Mouse (Mus musculus): ENCODE data around the gene Slc34a3. TPM values are rescaled to one million over a fixed set of nuclear protein-coding genes. Genes with fewer than 3 reads are reported as not detected.
A peak's percentile ranks its signal among the peaks of the same experiment; 100 is the strongest.

Slc34a3 gene
- total and polyA plus RNA-seq, 3 experiments = 0.03 to 0.04 TPM; not detected in 1

DNA sequence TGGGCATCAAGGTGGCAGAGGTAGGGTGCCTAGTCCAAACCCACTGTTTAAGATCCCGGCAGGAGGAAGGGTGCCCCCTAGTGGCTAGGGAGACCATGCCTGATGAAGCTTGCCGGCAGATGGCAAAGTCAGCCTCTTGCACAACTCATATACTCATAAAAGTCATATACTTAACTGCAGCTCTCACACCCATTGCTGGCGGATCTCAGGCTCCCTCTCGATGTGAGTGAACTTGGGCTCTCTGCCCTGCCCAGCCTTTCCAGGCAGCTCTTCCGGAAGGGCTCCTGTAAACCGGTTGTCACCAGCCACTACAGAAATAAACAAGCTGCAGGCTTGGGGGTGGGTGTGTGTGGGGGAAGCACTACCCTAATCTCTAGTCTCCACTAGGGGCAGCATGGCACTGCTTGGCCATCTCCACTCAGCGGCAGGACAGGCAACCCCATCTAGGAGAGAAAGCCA is 5.7 kb downstream of the Slc34a3 start (continued):
- TF ChIP-seq HCFC1 (IDR thresholded peaks at IDR 0.05; ENCODE audit: low read depth, low read length) (peak; percentile 68), EP300 (IDR thresholded peaks at IDR 0.05; ENCODE audit: low read depth in 1 of 2, low read length in 2 of 2) (no peak; a peak in 1 of 4 replicates), POLR2A (IDR thresholded peaks at IDR 0.05; ENCODE audit: control insufficient read depth in 1 of 2, insufficient read depth in 1 of 2, low read depth in 1 of 2, low read length in 2 of 2, poor library complexity in 1 of 2) (peak in 1 of 2 experiments; percentile 35; a peak in 1 of 4 replicates), TBP (IDR thresholded peaks at IDR 0.05; ENCODE audit: low read depth, low read length) (peak; percentile 62), BHLHE40 (IDR thresholded peaks at IDR 0.05; ENCODE audit: borderline replicate concordance, low read depth, low read length) (0 out of 2 replicates have a peak, but pooled peaks have one; percentile 55), SIN3A (IDR thresholded peaks at IDR 0.05; ENCODE audit: low read length) (peak; percentile 91), RAD21 (IDR thresholded peaks at IDR 0.05; ENCODE audit: low read depth, low read length) (peak; percentile 59), TCF12 (IDR thresholded peaks at IDR 0.05; ENCODE audit: low read depth, low read length) (0 out of 2 replicates have a peak, but pooled peaks have one; percentile 29), ETS1 (IDR thresholded peaks at IDR 0.05; ENCODE audit: low read depth, low read length) (no peak), MAX (IDR thresholded peaks at IDR 0.05; ENCODE audit: low read length) (peak; percentile 61), ZMIZ1 (IDR thresholded peaks at IDR 0.05; ENCODE audit: low read depth, low read length) (0 out of 2 replicates have a peak, but pooled peaks have one; percentile 27), GATA1 (IDR thresholded peaks at IDR 0.05; ENCODE audit: low read depth, low read length) (no peak), SMC3 (IDR thresholded peaks at IDR 0.05; ENCODE audit: low read depth, low read length) (no peak; the same call in none of the 2 replicates)

DNA sequence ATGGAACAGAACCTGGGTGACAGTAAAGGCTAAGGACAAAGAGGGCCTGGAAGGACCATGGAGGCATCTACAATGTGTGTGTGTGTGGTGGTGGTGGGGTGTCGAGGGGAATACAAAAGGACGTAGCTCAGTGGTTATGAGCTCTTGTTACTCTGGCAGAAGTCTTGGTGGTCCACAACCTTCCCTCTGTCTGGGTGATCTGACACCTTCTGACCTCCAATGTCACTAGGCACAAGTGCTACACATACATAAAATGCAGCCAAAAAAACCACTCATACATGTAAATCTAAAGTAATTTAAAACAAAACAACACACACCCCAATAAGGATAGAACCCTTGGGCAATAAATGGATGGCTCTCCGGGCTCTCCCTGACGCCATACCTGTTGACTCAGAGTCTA is 6.8 kb downstream of the Slc34a3 start:
- no peak for DNase-seq (ENCODE audit: low read depth, low spot score)
- Histone ChIP-seq H3K9me3 (replicated peaks; ENCODE audit: insufficient read depth, low read length) (no peaks in the 10 kb centered on the region), H3K9ac (ENCODE audit: control insufficient read depth, low read depth, low read length, poor library complexity, severe bottlenecking) (no peak overlapping the region), H3K4me3 (ENCODE audit: control insufficient read depth in 1 of 2, insufficient read depth in 1 of 2, low read depth in 2 of 2, low read length in 2 of 2) (no peak overlapping the region), H3K4me1 (ENCODE audit: control insufficient read depth in 1 of 2, insufficient read depth in 2 of 2, low read length in 2 of 2) (peaks cover 6 to 18% of the 10 kb centered on the region in 2 experiments; a peak in 3 of 4 replicates), H3K27ac (ENCODE audit: control insufficient read depth, low read depth, low read length) (no peak overlapping the region), H3K36me3 (ENCODE audit: control insufficient read depth in 1 of 2, insufficient read depth in 2 of 2, low read length in 2 of 2) (peaks cover 6 to 8% of the 10 kb centered on the region in 2 experiments), H3K27me3 (ENCODE audit: control insufficient read depth in 1 of 2, insufficient read depth in 2 of 2, low read length in 2 of 2) (no peaks in the 10 kb centered on the region), H3K79me2 (ENCODE audit: control insufficient read depth, insufficient read depth, low read length, poor library complexity) (peaks cover 17% of the 10 kb centered on the region)
- no peak for TF ChIP-seq POLR2AphosphoS5 (IDR thresholded peaks at IDR 0.05; ENCODE audit: borderline replicate concordance, low read depth, low read length)
- TF ChIP-seq UBTF (IDR thresholded peaks at IDR 0.05; ENCODE audit: borderline replicate concordance, insufficient read depth, low read depth, low read length) = no peak
- no peak for TF ChIP-seq CTCF (IDR thresholded peaks at IDR 0.05 in 2 of 3, conservative IDR thresholded peaks at IDR 0.05 in 1 of 3; ENCODE audit: control insufficient read depth in 1 of 3, insufficient read depth in 1 of 3, low read depth in 2 of 3, low read length in 3 of 3, poor library complexity in 1 of 3, severe bottlenecking in 1 of 3)
- TF ChIP-seq CHD1 (IDR thresholded peaks at IDR 0.05; ENCODE audit: low read depth, low read length) = no peak
- no peak for TF ChIP-seq GATA1 (IDR thresholded peaks at IDR 0.05; ENCODE audit: low read depth, low read length)
- no peak for TF ChIP-seq MAZ (IDR thresholded peaks at IDR 0.05; ENCODE audit: low read depth, low read length)
- TF ChIP-seq JUND (IDR thresholded peaks at IDR 0.05; ENCODE audit: low read depth, low read length) = no peak
- no peak for TF ChIP-seq ELF1 (IDR thresholded peaks at IDR 0.05; ENCODE audit: low read depth, low read length)
- TF ChIP-seq MAX (IDR thresholded peaks at IDR 0.05; ENCODE audit: low read length) = no peak
- no peak for TF ChIP-seq POLR2AphosphoS2 (IDR thresholded peaks at IDR 0.05; ENCODE audit: low read length)
- no peak for TF ChIP-seq KAT2A (conservative IDR thresholded peaks at IDR 0.05; ENCODE audit: low read depth, low read length)
- TF ChIP-seq TAL1 (IDR thresholded peaks at IDR 0.05; ENCODE audit: low read length) = no peak
